Mouse (Mus musculus) heart, embryonic 14.5 days (tissue): ENCODE measurements around the gene Nhlh2. TPM values are rescaled to one million over a fixed set of nuclear protein-coding genes. Genes with fewer than 3 reads are reported as not detected.
A peak's percentile ranks its signal among the peaks of the same experiment; 100 is the strongest.

ENCODE experiments used
- ATAC-seq: fragments of 200-750 bp; cut with Nextera tagmentation; 2 replicates; pipeline ENCODE4 v1.8.0; 2017; ENCODE audit warnings: low read depth, moderate TSS enrichment; ENCODE audit not compliant: insufficient number of reproducible peaks, insufficient read depth, low FRiP score
- H3K27ac ChIP-seq, 2 experiments: fragments of 200-500 bp in 1 of 2; fragments of 300-500 bp in 1 of 2; sonication (generic) in 1 of 2; replicated peaks in 1 of 2; 2 replicates each; pipeline ENCODE4 v1.5.1; 2012 to 2014; ENCODE audit warnings: low read depth in 2 of 2, low read length in 2 of 2, control low read depth in 1 of 2, mild to moderate bottlenecking in 1 of 2, mixed read lengths in 1 of 2; ENCODE audit not compliant: control insufficient read depth in 1 of 2, insufficient read depth in 1 of 2
- H3K27me3 ChIP-seq: fragments of 300-500 bp; sonication (generic); 2 replicates; pipeline ENCODE4 v1.6.1; 2014; ENCODE audit warnings: mild to moderate bottlenecking, low read length, control low read depth; ENCODE audit not compliant: control insufficient read depth, insufficient read depth
- H3K36me3 ChIP-seq: fragments of 300-500 bp; sonication (generic); 2 replicates; pipeline ENCODE4 v1.6.1; 2014; ENCODE audit warnings: mild to moderate bottlenecking, control low read depth, low read length, mixed read lengths; ENCODE audit not compliant: control insufficient read depth, insufficient read depth
- H3K4me1 ChIP-seq, 2 experiments: fragments of 200-500 bp in 1 of 2; fragments of 300-500 bp in 1 of 2; sonication (generic) in 1 of 2; 2 replicates each; pipeline ENCODE4 v1.6.1; 2012 to 2014; ENCODE audit warnings: low read length in 2 of 2, control low read depth in 1 of 2, mixed read lengths in 1 of 2; ENCODE audit not compliant: control insufficient read depth in 2 of 2, insufficient read depth in 2 of 2
- H3K4me2 ChIP-seq: fragments of 300-500 bp; sonication (generic); 2 replicates; pipeline ENCODE4 v1.6.1; 2014; ENCODE audit warnings: mild to moderate bottlenecking, low read length
- H3K4me3 ChIP-seq, 2 experiments: fragments of 200-500 bp in 1 of 2; fragments of 300-500 bp in 1 of 2; sonication (generic) in 1 of 2; 2 replicates each; pipeline ENCODE4 v1.5.1; 2012 to 2014; ENCODE audit warnings: low read length in 2 of 2, mild to moderate bottlenecking in 2 of 2, control low read depth in 1 of 2, low read depth in 1 of 2, moderate library complexity in 1 of 2; ENCODE audit not compliant: control insufficient read depth in 1 of 2, insufficient read depth in 1 of 2
- H3K9ac ChIP-seq: fragments of 300-500 bp; sonication (generic); 2 replicates; pipeline ENCODE4 v1.6.1; 2014; ENCODE audit warnings: mild to moderate bottlenecking, low read length
- H3K9me3 ChIP-seq: fragments of 300-500 bp; sonication (generic); 2 replicates; pipeline ENCODE4 v1.6.1; 2016; ENCODE audit warnings: low read length, control low read depth; ENCODE audit not compliant: control insufficient read depth
- WGBS: fragments of 180-500 bp; shearing (Covaris S2); extraction: QIAGEN DNeasy Blood & Tissue Kit; methylation state at CpG from one replicate; pipeline ENCODE4 v1.1.7; 2014; 5-methylcytosine and 5-hydroxymethylcytosine counted together
- polyA plus RNA-seq: library from polyadenylated mRNA; unstranded; fragments of >200 nt; fragmentation: Nextera tagmentation; extraction: Ambion mirVana; gene quantifications from 2 replicates; pipeline ENCODE4 v1.2.1, GENCODE M21; 2014

Gene Nhlh2
- polyA plus RNA-seq, 1 experiment from 2014 or later = not detected

DNA sequence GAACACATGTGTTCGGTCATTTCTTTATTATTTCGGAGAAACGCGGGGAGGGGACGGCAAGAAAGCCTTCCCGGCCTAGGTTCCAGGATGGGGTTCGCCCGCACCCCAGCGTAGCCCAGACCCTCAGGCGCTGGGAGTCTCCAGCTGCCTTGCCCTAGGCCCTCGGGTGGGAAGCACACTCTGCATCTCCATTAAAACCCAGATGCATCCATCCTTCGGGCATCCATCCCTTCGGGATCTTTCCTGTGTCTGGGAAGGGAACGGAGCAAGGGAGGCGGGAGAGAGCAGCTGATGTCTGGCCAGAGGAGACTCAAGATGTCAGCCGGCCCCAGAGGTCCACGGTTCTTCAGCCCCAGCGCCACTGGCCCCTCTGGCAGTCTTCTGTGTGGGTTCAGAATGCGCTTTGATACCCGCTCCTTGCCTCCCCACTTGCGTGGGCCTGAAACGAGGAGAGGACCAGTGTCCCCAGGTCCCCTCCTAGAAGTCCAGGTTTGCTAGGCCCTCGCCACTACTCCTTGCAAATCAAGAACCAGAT, 2.3 kb downstream of the Nhlh2 start:
- no peak for ATAC-seq
- Histone ChIP-seq H3K9ac (peak overlapping the region; percentile 14), H3K4me1 (peaks cover 7 to 18% of the 10 kb centered on the region in 2 experiments; a peak in 3 of 4 replicates), H3K9me3 (no peaks in the 10 kb centered on the region), H3K27ac (no peak overlapping the region), H3K36me3 (no peaks in the 10 kb centered on the region), H3K27me3 (peaks cover 84% of the 10 kb centered on the region), H3K4me3 (peak overlapping the region; percentile 31 to 34), H3K4me2 (peak overlapping the region; percentile 67)
- WGBS = 3% methylated on average over 23 of the region's 23 CpGs

- Histone ChIP-seq H3K27me3 (peaks cover 83% of the 10 kb centered on the region), H3K9me3 (no peaks in the 10 kb centered on the region), H3K27ac (no peak overlapping the region), H3K4me1 (peaks cover 7 to 18% of the 10 kb centered on the region in 2 experiments; a peak in 3 of 4 replicates), H3K9ac (peak overlapping the region; percentile 42), H3K4me3 (peak overlapping the region; percentile 31 to 34), H3K36me3 (no peaks in the 10 kb centered on the region), H3K4me2 (peak overlapping the region; percentile 67)
- under 1% methylated on average over 53 of the region's 53 CpGs for WGBS
- no peak for ATAC-seq
These were observed 2.8 kb downstream of the Nhlh2 start for GRCm38 (mm10) chr3:102012611-102013211.

DNA sequence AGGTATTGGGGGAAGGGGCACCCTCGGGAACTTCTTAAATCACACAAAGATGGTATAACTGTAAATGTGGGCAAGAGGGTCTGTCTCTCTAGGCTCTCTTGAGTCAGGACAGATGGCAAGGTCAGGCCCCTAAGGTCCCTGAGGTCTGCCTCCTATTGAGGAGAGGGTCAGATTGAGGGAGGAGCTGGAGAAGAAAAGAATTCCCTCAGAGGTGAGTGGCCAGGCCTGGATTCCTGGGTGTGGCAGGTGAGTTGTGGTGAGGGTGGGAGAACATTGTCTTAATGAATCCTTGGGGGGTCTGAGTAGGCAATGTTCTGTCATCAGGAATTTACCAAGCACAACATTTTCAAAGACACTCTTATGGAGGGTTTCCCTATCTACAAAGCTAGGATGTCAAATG, 10.7 kb downstream of the Nhlh2 start:
- Histone ChIP-seq H3K27ac (no peak overlapping the region), H3K4me2 (no peak overlapping the region), H3K4me3 (no peak overlapping the region), H3K9ac (no peak overlapping the region), H3K4me1 (peaks cover 5 to 10% of the 10 kb centered on the region in 2 experiments; a peak in 1 of 4 replicates), H3K27me3 (peaks cover 24% of the 10 kb centered on the region), H3K9me3 (no peaks in the 10 kb centered on the region), H3K36me3 (no peaks in the 10 kb centered on the region)
- WGBS = 50% methylated on average over 1 of the region's 1 CpGs
- ATAC-seq = no peak

DNA sequence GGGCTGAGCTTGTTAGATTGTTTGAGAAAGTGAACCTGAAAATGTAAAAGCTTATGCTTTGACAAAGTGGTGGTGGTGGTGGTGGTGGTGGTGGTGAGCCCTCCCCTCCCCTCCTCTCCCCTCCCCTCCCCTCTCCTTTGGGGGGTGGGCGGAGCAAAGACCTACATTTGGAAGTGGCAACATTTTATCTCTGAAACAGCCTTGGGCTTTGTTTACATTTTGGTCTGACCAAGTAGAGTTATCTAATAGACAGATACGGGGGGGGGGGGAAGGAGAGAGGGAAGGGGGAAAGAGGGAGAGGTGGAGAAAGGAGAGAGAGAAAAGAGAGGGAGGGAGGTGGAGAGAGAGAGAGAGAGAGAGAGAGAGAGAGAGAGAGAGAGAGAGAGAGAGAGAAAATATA, 12.8 kb downstream of the Nhlh2 start:
- Histone ChIP-seq H3K27me3 (0 out of 2 replicates have a peak, but pooled peaks cover 11% of the 10 kb centered on the region), H3K4me3 (no peak overlapping the region)
- no peak for ATAC-seq

DNA sequence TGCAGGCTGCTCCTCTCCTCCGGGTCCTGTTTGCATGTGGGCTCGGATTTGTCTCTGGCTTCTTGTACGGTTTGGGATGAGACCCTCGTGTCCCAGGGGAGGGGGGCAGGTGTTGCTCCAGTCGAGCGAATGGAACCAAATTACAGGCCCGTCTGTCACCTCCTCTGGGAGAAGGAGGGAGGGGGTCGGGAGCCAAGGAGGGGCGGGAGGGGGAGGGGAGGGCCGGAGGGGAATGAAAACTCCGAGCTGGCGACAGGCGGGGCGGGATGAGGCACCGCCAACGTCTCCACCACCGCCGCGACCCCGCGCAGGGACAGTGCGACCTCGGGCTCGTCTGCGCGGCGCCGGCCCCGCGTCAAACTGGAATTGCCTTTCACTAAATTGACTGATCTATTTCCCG, 13.5 kb downstream of the Nhlh2 start:
- Histone ChIP-seq H3K4me1 (peaks cover 5 to 10% of the 10 kb centered on the region in 2 experiments; a peak in 1 of 4 replicates), H3K27ac (no peak overlapping the region), H3K9me3 (no peaks in the 10 kb centered on the region), H3K36me3 (no peaks in the 10 kb centered on the region), H3K9ac (peak overlapping the region; percentile 65), H3K4me2 (peak overlapping the region; percentile 74), H3K4me3 (peak overlapping the region; percentile 42 to 43), H3K27me3 (0 out of 2 replicates have a peak, but pooled peaks cover 11% of the 10 kb centered on the region)
- no peak for ATAC-seq
- WGBS = under 1% methylated on average over 30 of the region's 31 CpGs

More for the DNA sequence above, 12.8 kb downstream of the Nhlh2 start:
- Histone ChIP-seq H3K4me2 (peak overlapping the region; percentile 74), H3K4me1 (peaks cover 5 to 10% of the 10 kb centered on the region in 2 experiments; a peak in 1 of 4 replicates), H3K9me3 (no peaks in the 10 kb centered on the region), H3K9ac (no peak overlapping the region), H3K36me3 (no peaks in the 10 kb centered on the region), H3K27ac (no peak overlapping the region)
- 0% methylated on average over 1 of the region's 2 CpGs for WGBS

- 17% methylated on average over 5 of the region's 5 CpGs for WGBS
- no peak for ATAC-seq
- H3K4me1 ChIP-seq = peaks cover 5 to 10% of the 10 kb centered on the region in 2 experiments; a peak in 1 of 4 replicates
- H3K27ac ChIP-seq = no peak overlapping the region
- peak overlapping the region; percentile 74 for H3K4me2 ChIP-seq
- peak overlapping the region; percentile 65 for H3K9ac ChIP-seq
- no peaks in the 10 kb centered on the region for H3K9me3 ChIP-seq
- H3K4me3 ChIP-seq = peak overlapping the region; percentile 42 to 43
- no peaks in the 10 kb centered on the region for H3K36me3 ChIP-seq
- 0 out of 2 replicates have a peak, but pooled peaks cover 11% of the 10 kb centered on the region for H3K27me3 ChIP-seq
These were observed 14.0 kb downstream of the Nhlh2 start for GRCm38 (mm10) chr3:102023829-102024228.

GRCm38 (mm10) chr3:102024981-102025451, 15.1 kb downstream of the Nhlh2 start:
- H3K9ac ChIP-seq = no peak overlapping the region
- H3K9me3 ChIP-seq = no peaks in the 10 kb centered on the region
- H3K27me3 ChIP-seq = 0 out of 2 replicates have a peak, but pooled peaks cover 11% of the 10 kb centered on the region
- WGBS = 52% methylated on average over 9 of the region's 9 CpGs
- no peaks in the 10 kb centered on the region for H3K36me3 ChIP-seq
- H3K4me2 ChIP-seq = no peak overlapping the region
- no peak overlapping the region for H3K4me3 ChIP-seq
- no peak overlapping the region for H3K27ac ChIP-seq
- peaks cover 5 to 10% of the 10 kb centered on the region in 2 experiments; a peak in 1 of 4 replicates for H3K4me1 ChIP-seq
- ATAC-seq = no peak
